Mouse (Mus musculus): ENCODE data around the gene Slc25a45.

Gene Slc25a45

GRCm38 (mm10) chr19:5877618-5878361 is at the start of gene Slc25a45:
Gene Slc25a45 (plus strand): TSS chr19:5877808.
- DNase-seq (ENCODE audit: low spot score) = peak; percentile 61

DNA sequence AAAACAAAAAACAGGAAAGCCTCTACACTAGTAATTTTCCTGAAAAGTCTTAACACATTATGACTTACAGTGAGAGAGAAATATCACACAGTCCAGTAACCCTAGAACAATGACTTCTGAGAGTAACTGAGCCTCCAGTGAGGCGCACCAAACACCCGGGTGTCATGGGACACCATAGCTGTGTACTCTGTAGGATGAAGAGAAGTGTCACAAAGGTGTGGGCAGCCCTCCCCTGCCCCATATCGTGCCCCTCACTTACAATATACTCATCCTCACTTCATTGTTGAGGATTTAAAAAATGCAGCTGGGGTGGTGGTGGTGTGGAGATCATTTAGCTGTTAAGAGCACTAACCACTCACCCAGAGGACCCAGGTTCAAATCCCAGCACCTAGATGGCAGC is 49.5 kb upstream of the Slc25a45 start:
- DNase-seq (ENCODE audit: low spot score) = no peak

GRCm38 (mm10) chr19:5828905-5829304 is 48.7 kb upstream of the Slc25a45 start:
- no peak for DNase-seq (ENCODE audit: low spot score)

GRCm38 (mm10) chr19:5829958-5830615 is 47.5 kb upstream of the Slc25a45 start:
- no peak for DNase-seq (ENCODE audit: low spot score)

DNA sequence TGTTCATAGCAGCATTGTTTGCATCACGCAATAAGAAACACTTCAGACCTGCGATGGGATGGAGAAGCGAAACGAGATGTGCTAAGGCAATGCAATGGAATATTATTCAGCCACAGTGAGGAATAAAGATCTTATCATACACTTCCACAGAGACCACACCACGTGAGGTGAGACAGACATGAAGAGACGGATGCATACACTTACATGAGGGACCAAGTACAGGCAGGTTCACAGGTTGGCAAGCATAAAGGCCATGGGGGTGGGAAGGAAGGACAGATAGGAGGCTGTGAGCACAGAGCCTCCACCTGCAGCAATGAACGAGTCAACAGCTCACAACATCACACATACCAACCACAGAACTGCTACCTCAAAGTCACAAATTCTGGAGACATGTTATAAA is 46.8 kb upstream of the Slc25a45 start:
- no peak for DNase-seq (ENCODE audit: low spot score)

DNA sequence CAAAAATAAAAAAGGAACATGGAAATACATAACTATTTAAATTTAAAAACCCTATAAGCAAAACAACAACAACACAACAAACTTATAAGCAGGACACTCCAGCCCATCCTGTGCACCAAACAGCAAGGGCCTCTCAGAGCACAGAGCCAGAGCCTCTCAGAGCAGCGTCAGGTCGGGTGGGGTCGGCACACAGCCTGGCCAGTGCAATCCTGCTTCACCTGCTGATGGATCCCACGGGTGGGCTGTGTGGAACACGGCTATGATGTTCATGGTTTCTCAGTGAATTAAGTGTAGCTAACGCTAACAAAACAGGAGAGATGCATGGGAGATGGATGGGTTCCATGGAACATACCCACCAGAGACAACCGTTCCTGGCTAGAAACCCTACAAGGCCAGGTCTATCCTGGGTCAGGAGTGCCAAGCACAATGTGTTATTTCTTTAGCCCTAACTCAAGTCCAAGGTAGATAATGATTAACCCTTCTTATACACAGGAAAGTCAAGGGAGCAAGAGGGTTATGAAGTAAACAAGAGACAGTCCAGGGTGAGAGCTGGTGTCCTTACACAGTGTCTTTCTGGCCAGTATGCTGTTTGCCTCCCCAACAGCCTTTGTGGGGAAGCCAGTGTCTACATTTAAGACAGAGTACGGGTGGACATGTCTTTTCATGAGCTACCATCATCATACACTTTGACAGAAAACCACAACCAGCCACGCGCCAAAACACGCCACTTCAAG is 46.2 kb upstream of the Slc25a45 start:
- DNase-seq (ENCODE audit: low spot score) = no peak

DNA sequence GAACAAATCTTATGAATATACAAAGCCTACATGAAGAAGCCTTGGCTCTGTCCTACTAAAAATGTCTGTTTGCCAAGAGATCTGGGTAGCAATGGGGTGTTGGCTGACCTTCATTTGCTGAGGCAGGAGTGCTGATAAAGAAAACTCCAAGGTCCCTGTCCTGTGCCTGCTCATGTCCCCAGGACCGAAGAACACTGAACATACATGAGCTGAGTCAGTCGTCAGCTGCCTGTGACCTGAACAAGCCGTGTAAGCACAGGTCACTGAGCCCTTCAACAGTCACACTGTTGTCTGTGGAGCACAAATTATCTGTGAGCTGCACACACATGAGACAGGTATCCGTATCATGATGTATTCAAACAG is 45.7 kb upstream of the Slc25a45 start:
- no peak for DNase-seq (ENCODE audit: low spot score)

- no peak for DNase-seq (ENCODE audit: low spot score)
Observed at GRCm38 (mm10) chr19:5832326-5832725, 45.3 kb upstream of the Slc25a45 start.

- DNase-seq (ENCODE audit: low spot score) = no peak
Observed at GRCm38 (mm10) chr19:5833287-5834100, 44.1 kb upstream of the Slc25a45 start.

DNA sequence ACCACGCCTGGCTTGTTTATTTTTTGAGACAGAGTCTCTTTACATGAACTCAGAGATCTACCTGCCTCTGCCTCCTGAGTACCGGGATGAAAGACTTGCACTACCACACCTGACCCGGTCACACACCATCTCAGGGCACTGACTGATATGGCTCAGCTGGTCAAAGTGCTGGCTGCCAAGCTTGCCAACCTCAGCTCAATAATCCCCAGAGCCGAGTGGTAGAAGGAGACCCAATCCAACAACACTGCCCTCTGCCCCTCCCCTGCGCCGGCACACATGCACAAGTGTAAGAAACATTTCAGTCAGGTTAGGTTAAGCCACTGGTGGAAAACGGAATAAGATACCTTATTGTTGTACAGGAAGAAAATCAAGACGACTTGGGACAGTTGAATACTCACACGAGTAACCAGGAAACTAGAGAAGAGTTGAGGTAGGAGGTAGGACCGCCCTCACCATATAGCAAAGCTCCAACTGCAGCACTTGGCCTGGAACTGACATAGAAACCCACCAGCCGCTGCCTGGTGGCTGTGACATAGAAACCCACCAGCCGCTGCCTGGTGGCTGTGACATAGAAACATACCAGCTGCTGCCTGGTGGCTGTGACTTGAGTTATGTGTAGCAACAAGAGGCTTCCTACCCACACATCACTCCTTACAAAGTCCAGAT is 43.2 kb upstream of the Slc25a45 start:
- DNase-seq (ENCODE audit: low spot score) = no peak

- no peak for DNase-seq (ENCODE audit: low spot score)
Observed at GRCm38 (mm10) chr19:5835054-5835921, 42.3 kb upstream of the Slc25a45 start.

DNA sequence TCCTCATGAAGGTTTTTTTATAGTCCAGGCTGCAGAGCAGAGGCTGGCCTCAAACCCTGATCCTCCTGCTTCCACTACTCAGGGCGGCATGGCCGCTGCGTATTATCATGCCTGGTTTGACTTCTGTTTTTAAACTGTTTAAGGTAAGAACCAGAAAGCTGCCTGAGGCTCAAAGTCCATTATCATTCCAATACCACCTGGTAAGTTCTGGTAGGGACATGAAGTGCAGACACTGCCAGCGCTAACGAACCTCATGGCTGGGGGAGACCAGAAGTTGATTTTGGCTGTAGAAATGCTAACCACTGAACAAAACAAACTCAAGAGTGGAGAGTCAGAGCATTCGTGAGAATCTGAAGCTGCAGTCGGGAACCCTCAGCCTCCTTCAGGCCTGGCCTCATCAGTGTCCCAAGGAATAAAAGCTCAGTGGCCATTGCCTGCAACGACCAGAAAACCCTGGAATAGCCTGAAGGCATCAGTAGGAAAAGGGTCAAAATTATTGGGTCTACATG is 41.6 kb upstream of the Slc25a45 start:
- no peak for DNase-seq (ENCODE audit: low spot score)

GRCm38 (mm10) chr19:5836941-5837572 is 40.6 kb upstream of the Slc25a45 start:
- no peak for DNase-seq (ENCODE audit: low spot score)

GRCm38 (mm10) chr19:5837606-5838005 is 40.0 kb upstream of the Slc25a45 start:
- DNase-seq (ENCODE audit: low spot score) = no peak

DNA sequence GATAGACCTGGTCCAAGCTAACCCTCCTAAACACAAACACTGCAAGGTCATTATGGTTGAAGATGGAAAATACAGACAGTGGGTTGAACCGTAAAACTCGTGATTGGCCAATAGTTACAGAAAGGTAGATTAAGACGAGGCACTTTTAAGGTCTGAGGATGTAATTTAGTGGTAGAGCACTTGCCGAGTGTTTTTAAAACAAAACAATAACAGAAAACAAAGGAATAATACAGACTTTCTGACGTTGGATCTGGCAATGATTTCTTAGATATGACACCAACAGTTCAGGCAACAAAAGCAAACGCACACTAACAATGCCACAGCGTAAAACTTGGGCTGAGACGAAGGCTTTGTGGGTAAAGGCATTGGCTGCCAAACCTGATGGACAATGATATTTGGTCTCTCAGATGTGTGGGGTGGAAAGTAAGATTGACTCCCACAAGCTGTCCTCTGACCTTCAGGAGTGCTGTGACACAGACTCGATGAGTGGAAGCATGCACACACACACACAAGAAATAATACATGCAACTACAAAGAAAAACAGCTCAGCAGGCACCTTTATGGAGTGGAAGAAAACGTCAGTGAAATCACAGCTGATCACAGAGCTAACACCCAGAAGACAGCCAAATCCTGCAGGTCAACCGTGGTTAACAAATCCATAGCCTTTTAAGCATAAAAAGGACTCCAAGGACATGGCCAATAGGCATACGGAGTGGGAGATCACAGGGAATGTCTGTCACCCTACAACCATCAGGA is 39.3 kb upstream of the Slc25a45 start:
- no peak for DNase-seq (ENCODE audit: low spot score)

- no peak for DNase-seq (ENCODE audit: low spot score)
Observed at GRCm38 (mm10) chr19:5838892-5839165, 38.8 kb upstream of the Slc25a45 start.

DNA sequence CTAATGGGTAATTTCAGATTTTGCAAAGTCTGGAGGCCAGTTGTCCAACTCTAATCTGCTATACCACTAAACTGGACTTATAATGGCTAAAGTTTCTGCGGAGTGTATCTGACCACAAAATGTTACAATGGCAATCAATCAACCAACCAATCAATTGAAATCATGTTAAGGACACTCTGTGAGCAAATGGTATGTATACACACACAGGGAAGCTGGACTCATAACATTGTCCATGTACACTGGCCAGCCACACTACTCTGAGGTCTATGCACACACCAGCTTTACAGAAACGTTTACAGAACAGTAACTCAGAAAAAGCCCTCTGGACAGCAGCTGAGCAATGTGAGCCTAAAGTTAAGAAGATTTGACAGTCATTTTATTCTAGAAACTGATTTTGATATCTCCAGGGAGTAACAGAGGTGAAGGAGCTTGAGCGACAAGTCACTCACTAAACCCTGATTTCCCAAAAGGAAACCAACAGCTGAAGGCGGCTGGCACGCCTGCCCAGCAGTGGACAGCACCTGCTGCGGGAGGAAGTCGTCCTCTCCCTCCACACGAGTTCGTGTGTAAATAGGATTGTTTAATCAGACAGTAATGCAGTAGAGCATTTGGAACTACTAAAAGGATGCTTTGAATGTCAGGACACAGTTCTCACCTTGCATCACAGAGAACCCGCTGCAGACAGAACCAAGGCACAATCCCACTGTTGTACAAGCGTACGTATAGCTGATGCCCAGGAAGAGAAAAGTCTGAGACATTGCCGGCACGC is 38.1 kb upstream of the Slc25a45 start:
- no peak for DNase-seq (ENCODE audit: low spot score)

- DNase-seq (ENCODE audit: low spot score) = no peak
Observed at GRCm38 (mm10) chr19:5840086-5840889, 37.3 kb upstream of the Slc25a45 start.

All from ovary, postnatal 14 days (tissue).